Mouse (Mus musculus): ENCODE measurements at regions not wholly inside any gene's neighbourhood (a gene's known extent, or its start where the extent isn't known, plus 50 kb on each side); places are given as distances from the start of the nearest gene placed in this dataset.

DNA sequence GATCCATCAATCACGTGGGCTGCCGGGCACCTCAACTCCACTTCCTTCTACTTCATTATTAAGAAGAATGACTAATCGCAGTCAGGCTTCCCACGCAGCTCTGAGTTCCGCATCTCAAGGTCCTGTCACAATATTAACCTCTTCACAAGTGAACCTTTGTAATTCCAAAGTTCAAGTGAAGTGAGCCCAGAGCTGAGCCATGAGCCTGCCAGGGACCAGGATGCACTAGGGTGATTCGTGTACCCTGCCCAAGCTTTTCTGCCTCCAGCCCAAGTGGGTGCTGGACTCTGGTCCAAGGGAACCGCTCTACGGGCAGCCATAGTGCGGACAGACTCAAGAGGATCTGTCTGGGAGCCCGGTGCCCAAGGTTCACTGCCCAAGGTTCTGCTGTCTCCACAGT is 463.4 kb downstream of the Ajap1 start:
- DNase-seq (ENCODE audit: low read depth), result no peak

DNA sequence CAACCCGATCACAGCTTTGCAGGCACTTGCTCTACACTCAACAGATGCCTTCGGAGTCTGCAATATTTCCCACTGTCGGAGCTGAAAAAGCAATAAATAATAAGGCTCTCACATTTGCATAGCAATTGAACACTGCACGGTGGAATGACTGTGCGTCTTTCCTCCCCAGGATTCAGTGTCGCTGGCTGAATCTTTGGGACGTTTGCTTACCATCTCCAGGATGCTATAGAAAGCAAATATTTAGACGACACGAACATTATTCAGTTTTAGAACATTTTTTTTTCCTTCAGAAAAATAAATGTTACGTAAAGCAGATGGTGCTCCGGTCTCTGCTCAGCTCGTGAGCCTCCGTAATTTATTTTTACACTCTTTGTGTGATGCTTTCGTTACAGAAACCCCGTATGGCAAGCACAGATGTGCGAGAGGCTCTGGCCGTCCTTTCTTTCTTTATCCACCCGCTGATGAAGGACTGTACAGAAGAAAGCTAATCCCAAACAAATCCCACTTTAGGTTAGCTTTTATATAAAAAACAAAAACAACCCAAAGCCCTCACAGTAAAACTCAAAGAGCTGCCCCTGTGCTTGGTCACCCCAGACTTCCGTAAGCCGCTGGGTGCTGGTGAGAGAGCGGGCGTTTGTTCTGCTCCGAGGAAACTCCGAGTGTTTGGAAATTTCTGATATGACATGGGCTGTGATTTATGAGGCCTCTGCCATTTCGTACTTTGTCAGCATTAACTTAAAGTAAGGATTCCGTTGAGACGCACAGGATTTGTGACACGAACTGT is 464.3 kb downstream of the Ajap1 start:
- no peak for DNase-seq (ENCODE audit: low read depth)

DNA sequence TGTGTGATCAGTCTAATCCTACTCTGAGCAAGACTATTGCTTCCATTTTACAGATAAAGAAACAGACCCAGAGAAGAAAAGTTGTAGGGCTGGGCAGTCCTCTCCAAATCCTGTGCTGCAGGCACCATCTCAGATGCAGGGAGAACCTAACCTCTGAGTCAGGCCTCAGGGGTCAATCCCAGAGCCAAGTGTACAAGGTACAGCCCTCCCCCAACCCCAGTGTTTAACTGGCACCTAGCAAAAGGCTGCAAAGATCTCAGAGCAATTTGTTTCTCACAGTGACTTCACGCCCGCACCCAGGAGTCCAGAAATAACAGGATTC is 464.8 kb downstream of the Ajap1 start:
- DNase-seq (ENCODE audit: low read depth), result no peak

DNA sequence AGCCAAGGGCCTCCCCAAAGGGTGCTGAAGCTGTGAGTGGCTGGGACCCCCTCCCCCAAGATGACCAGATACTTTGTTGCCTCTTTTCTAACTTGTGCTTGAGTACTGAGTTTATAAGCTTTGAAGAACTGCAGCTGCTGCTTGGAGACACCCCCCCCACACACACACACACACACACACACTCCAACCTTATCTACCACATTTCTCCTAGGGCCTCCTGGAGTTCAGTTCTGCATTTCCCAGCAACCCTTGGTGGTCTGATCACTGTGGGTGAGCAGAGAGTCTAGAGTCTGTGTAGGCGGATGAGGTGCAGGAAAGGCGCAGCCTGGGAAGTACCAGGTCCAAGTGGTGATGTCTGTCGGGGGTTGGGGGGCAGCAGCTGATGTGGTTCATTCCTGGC is 479.3 kb downstream of the Ajap1 start:
- DNase-seq (ENCODE audit: low read depth), result no peak

DNA sequence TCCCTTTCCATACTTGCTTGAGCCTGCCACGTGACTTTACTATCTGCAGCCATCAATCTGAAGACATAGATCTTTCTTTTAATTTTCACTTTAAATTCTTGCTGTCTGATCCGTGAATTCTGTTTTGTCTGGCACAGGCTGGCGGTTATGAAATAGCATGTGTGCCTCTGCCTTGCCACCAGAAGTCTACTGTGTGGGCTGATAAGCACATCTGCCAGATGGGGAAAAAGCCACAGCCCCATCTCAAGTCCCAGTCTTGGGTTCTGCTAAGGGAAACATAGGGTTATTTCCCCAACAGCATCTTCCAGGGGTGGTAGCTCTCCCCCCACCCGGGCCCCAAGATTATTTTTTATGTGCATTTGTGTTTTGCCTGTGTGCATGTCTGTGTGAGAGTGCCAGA is 480.1 kb downstream of the Ajap1 start:
- DNase-seq (ENCODE audit: low read depth), result no peak

DNA sequence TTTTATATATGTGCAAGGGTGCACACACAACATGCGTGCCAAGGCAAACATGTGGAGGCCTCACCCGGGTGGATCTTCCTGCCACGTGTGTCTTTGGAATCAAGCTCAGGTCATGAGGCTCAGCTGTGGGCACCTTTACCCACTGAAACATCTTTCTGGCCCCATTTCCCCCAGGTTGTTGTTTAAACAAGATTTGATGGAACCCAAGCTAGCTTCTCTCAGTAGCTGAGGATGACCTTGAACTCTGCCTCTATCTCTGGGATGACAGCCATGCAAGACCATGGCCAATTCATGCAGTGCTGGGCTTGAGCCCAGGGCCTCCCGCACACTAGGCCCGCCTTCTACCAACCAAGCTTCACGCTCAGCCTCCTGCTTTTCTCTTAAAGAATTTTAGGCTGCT is 480.9 kb downstream of the Ajap1 start:
- no peak for DNase-seq (ENCODE audit: low read depth)

DNA sequence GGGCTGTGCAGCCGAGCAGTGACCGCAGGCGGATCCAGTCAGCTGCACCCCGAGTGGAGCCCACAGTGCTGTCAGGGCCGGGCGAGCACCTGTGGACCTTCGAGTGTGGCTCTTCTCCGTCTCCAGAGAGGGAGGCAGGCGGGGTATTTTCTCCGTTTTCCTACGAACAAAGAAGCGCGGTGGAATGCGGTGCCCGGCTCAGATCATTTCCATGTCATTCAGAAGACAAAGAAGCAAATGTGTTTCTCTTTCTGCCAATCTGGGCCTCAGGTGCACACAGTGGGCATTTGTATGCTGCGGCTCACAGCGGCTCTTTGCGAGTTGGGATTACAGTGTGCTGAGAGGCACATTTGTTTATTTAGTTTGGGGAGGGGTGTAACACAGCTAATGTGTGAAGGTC is 483.1 kb downstream of the Ajap1 start:
- no peak for DNase-seq (ENCODE audit: low read depth)

DNA sequence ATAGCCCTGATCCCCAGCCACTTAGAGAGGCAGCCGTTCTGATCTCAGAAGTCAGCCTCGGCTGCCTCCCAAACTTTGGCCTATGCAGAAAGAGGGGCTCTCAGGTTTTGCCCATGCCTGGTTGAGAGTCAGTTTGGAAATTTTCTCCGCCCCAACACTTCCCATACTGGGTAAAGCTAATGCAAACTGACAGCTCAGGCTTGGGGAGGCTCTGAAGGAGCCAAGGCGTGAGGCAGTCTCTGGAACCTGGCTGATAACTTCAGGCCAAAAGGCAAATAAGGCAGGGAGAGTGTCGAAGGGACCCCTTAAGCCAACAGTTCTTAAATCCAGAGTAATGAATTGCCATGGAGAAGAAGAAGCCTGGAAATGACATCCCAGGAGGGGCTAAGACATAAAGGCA is 485.4 kb downstream of the Ajap1 start:
- no peak for DNase-seq (ENCODE audit: low read depth)

DNA sequence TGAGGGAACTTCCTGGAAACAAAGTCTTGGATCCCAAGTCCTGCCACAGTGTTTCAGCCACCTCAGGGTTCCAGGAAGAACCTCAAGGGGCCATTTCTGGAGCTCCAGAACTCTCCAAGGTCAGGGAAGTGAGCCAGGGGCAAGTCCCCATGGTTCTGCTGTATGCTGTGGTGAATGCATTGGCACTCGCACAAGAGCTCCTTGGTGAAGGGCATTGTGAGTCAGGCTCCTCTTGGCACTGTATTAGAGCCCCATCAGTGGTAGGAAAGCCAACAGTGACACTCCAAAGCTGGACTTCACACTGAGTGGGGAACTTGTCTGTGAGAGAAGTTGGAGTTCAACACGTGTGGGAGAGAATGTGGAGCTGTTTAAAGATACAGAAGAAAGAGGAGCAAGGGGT is 486.0 kb downstream of the Ajap1 start:
- DNase-seq (ENCODE audit: low read depth), result no peak

DNA sequence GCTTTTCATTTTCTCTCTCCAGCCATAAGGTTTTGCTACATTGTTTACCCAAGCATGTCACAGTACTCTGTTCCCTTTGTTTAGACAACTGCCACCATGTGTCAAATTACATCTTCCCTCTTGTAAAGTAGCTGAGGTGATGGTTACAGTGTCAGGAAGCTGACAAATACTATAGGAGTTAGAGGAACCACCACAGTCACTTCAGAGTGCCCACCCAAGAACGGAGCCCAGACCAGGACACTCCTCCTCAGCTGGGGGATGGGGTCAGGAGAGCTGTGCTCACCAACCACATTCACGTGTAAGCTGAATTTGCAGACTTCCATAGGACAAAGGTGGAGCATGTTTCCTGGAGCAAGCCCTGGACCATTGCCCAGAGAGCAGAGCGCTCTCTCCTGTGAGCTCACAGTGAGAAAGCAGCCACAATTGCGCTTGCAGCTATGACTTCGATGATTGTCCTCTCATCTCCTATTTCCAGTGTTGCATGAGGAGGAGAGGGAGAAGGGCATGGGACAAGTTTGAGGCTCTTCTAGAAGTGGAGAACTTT is 487.5 kb downstream of the Ajap1 start:
- no peak for DNase-seq (ENCODE audit: low read depth)

DNA sequence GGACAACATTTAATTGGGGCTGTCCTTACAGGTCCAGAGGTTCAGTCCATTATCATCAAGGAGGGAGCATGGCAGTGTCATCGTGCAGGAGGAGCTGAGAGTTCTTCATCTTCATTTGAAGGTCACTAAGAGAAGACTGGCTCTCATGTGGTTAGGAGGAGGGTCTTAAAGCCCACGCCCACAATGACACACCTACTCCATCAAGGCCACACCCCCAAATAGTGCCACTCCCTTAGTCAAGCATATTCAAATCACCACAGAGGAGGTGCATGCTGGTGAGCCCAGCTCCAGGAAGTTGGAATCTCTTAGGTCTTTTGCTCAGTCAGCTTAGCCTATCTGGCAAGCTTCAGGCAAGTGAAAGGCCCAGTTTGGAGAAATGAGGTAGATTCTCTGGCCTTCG is 488.4 kb downstream of the Ajap1 start:
- no peak for DNase-seq (ENCODE audit: low read depth)

DNA sequence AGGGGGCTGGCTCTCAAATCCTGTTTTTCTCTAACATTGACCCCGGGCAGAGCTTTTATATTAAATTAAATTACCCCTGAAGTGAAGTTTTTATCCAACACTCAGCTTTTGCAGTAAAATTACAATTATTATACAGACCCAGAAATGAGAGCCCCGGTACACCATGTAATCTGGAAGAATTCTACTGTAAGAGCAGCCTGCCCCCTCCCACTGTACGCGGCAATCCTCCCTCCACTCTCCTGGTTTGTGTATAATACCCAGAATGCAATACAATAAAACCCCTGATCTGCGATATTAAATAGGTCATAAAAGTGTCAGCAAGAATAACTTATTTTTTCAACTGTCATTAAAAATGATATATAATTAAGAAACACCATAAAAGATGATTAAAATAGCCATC is 492.3 kb downstream of the Ajap1 start:
- no peak for DNase-seq (ENCODE audit: low read depth)

DNA sequence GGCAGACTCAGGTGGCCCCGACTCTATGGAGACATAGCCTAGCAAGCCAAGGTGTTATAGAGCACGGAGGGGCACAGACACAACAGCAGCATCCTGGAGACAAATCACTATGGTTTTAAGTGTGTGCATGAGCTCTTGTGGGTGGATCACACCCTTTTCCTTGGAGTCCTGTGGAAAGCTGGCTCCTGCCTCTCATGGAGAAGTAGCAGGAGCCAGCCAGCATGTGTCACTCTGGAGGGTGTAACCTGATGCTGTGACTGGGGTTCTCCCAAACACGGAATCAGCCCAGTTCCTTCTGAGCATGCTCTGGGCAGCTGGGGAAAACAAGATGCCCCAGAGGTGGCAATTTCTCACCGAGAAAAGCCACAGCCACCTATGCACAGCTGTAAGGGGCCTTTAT is 494.9 kb downstream of the Ajap1 start:
- no peak for DNase-seq (ENCODE audit: low read depth)

DNA sequence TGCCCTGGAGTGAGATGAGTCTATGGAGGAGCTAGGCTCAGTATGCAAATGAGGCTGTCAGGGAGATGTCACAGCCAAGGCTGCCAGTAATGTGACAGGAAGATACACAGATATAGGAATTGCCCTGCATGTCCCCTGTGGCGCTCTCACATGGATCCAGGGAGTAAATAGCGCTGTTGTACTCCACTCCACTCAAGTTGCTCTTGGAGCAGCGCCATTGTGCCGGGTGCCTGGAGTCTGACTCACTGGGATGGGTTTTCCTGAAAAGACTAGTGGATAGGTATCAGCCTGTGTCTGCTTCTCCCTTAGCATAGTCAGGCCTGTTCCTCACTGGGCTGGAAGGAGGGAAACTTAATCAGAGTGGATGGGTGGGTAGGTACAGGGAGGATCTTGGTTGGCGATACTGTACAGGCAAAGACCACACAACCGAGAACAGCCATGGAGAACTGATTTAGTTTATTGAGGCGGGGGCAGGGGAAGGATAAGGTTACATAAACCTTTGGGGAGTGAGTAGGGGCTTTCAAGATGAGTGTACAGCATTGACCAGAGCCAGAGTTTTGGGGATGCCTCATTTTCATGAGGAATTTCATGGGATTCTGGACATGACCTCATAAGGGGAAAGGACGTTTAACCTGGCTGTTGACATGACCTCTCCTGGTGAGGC is 497.5 kb upstream of the Kcnab2 start:
- no peak for DNase-seq (ENCODE audit: low read depth)

DNA sequence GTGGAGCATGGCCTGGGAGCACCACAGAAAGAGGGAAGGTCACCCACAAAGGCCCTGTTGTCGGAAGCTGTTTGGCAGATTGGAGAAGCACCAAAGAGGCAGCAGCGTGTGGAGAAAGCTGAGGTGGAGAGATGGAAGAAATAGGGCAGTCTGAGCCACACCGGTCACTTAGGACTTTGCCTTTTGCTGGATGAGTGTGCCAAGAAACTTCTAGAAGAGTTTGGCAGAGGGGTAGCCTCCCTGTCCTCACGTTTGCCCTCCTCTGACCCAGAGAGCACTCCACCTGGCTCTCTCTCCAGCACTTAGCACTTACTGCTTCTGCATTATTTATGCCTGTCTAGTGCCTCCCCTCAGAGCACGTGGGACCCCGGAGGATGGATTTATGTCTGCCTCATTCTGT is 485.3 kb upstream of the Kcnab2 start:
- no peak for DNase-seq (ENCODE audit: low read depth)

DNA sequence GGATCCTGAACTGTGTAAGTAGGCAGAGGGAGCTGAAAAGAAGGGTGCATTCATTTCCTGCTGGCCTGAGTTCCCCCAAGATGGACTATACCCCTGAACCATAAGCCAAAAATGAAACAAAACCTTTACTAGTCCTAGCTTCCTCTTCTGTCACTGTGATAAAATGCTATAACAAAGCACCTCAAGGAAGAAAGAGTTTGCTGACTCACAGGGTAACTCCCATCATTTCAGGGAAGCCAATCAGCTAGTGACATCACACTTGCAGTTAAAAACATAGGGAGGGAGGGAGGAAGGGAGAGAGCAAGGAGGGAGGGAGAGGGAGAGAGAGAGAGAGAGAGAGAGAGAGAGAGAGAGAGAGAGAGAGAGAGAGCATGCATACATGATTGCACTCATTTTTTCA is 484.5 kb upstream of the Kcnab2 start:
- DNase-seq (ENCODE audit: low read depth), result no peak

DNA sequence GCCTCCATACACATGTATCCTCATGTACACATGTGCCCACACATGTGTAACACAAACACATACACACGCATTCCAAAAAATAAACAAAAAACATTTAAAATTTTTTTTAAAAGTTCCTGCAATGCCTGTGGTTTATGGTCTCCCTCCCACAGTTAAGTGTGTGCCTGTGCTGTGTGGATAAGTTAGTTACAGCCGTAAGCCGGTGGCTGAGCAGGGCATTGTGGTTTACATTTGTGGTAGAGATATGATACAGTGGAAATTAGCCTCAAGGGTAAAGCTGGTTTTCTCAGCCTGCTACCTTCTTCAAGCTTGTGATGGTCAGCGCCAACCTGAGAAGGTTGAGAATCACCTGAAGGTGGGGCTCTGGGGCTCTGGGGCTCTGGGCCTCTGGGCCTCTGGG is 484.0 kb upstream of the Kcnab2 start:
- no peak for DNase-seq (ENCODE audit: low read depth)

DNA sequence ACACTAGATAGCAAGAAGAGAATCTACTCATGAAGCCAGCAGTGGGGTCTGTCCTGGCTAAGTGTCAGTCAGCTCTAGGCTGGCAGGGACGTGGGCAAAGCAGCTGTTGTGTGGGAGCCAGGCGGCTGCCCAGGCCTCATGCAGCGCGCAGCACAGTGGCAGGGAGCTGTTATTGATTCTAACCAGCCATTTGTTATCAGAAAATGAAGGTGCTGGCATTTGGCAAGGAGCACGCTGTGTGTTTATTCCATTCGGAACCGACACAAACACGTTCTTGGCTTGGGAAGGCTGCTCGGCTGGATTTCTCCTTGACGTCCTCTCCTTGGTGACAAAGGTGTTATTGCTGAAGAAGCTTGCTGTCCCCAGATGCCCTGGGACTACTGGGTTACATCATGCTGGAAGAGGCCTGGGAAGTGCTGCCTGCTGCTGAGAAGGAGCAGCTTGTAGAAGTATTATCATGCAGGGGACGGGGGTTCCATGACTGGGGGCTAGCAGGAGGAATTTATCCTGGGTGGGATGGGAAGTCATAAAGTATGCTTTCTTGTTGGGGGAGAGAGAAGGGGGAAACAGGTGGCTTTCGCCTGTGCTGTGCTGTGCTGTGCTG is 482.1 kb upstream of the Kcnab2 start:
- DNase-seq (ENCODE audit: low read depth), result no peak

DNA sequence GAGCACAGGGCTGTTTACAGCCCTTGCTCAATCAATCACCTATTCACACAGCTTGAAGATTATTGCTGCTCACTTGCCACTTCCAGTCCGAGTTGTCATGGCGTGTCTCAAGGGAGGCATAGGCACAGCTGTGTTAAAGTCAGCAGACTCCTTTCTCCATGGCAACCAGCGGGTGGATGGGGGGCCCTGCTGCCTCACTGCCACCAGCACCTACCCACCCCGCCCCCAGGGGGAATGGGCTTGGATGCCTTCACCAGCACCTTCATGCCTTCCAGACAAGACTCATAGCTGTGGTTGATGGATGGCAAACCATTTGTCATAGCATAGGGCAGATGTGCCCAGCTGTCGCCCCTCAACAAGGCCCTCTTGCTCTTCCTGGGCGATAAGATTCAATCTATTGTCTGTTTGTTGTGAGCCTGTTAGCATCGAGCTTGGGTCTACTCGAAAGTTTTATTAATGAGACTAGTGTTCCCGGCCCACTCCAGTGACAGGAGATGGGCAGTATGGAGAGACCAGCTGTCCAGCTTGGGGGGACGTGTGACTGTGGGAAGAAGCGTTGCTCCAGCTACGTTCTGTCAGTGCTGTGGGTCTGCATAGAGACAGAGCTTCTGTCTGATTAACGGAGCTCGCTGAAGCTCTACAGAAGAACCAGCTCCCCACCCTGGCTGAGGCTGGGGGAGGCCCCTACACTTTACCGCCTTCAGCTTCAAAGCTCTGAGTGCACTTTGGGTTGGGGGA is 475.7 kb upstream of the Kcnab2 start:
- no peak for DNase-seq (ENCODE audit: low read depth)

DNA sequence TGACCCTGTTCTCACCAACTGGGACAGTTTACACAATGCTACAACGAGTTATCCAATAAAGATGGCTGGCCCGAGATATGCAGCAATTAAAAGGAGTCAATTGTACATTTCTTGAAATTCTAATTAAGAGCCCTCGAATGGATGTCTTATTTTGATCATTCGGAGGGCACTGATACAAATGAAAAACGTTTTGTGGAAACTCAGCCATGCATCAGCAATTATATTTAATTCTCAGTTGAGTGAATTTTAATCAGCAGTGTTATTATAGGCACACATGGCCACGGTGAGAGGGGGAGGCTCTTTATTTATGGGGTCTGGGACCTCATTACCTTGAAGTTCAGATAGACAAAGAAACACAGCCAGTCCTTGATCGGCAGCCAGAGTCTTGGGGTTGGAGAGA is 471.3 kb upstream of the Kcnab2 start:
- no peak for DNase-seq (ENCODE audit: low read depth)

DNA sequence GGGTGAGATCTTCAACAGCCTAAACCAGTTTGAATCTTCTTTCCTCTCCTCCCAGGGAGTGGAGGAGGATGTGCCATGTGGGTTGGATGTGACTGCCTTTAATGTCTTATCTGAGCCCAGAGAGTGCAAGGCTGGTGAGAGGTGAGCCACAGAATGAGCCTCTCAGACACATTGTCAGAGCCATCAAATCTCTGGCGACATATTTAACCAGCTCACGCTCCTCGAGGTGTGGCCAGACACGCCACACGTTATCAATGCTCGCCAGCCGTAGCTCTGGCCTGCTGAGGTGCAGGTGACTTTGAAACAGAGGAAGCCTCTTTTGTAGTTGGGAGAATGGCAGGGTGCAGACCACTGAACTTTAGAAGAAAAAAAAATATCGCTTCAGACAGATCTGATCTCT is 463.5 kb upstream of the Kcnab2 start:
- DNase-seq (ENCODE audit: low read depth), result no peak

DNA sequence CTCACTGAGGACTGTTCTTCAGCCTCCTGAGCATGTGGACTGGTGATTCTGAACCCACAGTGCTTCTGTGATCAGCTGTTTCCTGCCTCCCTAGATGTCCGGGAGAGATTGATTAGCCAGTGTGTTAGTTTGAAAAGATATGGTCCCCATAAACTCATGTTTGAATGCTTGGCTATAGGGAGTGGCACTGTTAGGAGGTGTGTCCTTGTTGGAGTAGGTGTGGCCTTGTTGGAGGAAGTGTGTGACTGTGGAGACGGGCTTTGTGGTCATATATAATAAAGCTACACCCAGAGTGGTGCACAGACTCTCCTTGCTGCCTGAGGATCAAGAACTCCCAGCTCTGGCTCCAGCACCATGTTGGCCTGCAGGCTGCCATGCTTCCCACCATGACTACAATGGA is 458.9 kb upstream of the Kcnab2 start:
- DNase-seq (ENCODE audit: low read depth), result no peak

DNA sequence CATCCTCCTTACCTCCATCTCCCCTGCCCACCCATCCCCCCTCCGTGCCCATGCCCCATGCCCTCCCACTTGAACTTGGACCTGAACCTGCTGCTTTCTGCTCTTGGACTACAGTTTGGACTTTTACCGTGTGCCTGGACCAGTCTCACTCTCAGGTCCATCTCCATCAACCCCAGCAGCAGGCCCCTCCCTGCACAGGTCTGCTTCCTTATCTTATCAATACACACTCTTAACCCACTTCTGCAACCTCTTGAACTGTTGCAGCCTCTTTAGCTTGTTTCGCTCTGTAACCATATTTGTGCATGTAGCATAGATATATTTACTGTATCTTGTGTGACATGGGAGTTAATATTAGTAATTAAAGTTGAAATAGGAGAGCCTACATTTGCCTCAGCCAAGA is 457.8 kb upstream of the Kcnab2 start:
- DNase-seq (ENCODE audit: low read depth), result no peak
